Mouse (Mus musculus) brown adipose tissue, adult 24 weeks (tissue): ENCODE measurements around the gene Fbxl15. TPM values are rescaled to one million over a fixed set of nuclear protein-coding genes. Genes with fewer than 3 reads are reported as not detected.
A peak's percentile ranks its signal among the peaks of the same experiment; 100 is the strongest.

ENCODE experiments used
- H3K27ac ChIP-seq: fragments of 200-500 bp; replicated peaks from 2 replicates; pipeline ENCODE4 v1.5.1; 2012; ENCODE audit warnings: low read depth, mild to moderate bottlenecking, low read length
- H3K4me1 ChIP-seq: fragments of 200-500 bp; 2 replicates; pipeline ENCODE4 v1.6.1; 2012; ENCODE audit warnings: low read length, mixed read lengths; ENCODE audit not compliant: control insufficient read depth, insufficient read depth, insufficient read length
- H3K4me3 ChIP-seq: fragments of 200-500 bp; 2 replicates; pipeline ENCODE4 v1.5.1; 2012; ENCODE audit warnings: low read depth, mild to moderate bottlenecking, low read length, moderate library complexity; ENCODE audit not compliant: insufficient read depth
- polyA plus RNA-seq: library from polyadenylated mRNA; stranded (reverse); fragments of >200 nt; gene quantifications from 2 replicates; pipeline ENCODE4 v1.2.4, GENCODE M21; 2012; ENCODE audit not compliant: missing spikeins, insufficient read depth, insufficient read length

Fbxl15 gene
- polyA plus RNA-seq, 1 experiment = 8.9 TPM

DNA sequence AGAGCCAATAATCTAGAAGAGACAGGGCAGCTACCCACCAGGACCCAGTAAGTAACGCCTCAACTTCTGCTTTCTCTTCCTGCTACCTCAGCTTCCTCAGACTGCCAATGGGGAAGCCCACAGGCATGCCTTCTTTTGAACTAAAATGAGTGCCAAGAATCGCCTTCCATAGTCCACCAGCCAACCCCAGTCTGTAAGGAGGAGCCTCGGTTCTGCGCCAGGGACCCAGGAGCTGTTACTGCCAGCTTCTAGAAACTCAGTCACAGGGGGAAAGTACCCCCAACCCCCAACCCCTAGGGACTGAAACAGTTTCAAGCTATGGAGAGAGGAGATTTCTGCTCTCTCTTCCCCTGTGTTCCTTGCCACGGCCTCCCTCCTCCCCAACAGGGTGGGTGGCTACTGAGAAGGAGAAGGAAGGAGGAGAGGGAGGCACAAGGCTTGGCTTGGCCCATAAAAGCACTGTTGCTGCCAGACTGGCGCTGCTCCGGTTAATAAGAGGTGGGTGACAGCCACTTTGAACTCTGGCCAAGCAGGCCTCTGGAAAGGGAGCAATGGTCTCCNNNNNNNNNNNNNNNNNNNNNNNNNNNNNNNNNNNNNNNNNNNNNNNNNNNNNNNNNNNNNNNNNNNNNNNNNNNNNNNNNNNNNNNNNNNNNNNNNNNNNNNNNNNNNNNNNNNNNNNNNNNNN is 11.4 kb downstream of the Fbxl15 start:
- no peaks in the 10 kb centered on the region for H3K4me1 ChIP-seq
- H3K4me3 ChIP-seq = peak overlapping the region; percentile 50; the same call in 1 of the 2 replicates
- H3K27ac ChIP-seq = peak overlapping the region; percentile 75

DNA sequence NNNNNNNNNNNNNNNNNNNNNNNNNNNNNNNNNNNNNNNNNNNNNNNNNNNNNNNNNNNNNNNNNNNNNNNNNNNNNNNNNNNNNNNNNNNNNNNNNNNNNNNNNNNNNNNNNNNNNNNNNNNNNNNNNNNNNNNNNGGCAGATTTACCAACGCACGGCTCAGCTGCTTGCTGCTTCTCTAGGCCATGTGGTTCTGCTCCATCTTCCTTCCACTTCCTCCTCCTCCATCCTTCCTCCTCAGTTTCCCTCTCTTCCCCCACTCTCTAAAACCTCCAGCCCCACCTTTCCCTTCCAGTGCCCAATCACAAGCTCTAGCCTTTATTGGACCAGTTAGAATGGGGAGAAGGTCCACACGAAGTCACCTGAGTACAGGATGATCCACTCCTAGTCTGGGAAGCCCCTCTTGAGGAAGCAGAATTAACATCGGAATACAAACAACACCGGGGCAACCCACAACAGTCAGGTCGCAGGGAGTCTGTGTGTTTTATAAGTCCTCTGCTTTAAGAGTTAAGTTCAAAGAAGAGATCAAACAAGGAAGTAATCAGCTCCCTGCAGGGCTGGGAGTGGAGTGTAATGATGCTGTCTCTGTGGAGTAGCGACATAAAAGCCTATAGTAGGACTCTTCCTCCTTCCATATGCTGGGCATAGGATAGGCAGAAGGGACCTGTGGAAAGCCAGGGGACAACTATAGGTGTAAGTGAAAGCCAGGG is 16.9 kb downstream of the Fbxl15 start:
- no peaks in the 10 kb centered on the region for H3K4me1 ChIP-seq
- H3K4me3 ChIP-seq = no peak overlapping the region
- no peak overlapping the region for H3K27ac ChIP-seq

DNA sequence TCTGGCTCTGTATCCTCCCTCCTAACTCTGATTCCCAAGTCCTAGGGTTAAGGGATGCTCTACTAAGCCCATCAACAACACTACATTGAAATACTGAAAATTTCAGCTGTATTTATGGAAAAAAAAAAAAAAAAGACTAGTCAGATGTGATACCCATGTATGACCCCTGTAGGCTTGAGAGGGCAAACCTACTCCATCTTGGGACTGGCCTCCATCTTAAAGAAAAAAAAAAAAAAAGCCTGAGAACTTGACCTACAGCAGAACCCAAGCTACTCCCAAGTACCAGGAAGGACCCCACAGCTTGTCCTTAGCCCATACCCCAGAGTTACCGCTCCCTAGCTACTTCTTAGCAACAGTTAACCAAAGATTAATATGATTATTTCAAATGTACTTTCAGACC is 19.2 kb downstream of the Fbxl15 start:
- Histone ChIP-seq H3K4me1 (no peaks in the 10 kb centered on the region), H3K27ac (no peak overlapping the region), H3K4me3 (no peak overlapping the region)

DNA sequence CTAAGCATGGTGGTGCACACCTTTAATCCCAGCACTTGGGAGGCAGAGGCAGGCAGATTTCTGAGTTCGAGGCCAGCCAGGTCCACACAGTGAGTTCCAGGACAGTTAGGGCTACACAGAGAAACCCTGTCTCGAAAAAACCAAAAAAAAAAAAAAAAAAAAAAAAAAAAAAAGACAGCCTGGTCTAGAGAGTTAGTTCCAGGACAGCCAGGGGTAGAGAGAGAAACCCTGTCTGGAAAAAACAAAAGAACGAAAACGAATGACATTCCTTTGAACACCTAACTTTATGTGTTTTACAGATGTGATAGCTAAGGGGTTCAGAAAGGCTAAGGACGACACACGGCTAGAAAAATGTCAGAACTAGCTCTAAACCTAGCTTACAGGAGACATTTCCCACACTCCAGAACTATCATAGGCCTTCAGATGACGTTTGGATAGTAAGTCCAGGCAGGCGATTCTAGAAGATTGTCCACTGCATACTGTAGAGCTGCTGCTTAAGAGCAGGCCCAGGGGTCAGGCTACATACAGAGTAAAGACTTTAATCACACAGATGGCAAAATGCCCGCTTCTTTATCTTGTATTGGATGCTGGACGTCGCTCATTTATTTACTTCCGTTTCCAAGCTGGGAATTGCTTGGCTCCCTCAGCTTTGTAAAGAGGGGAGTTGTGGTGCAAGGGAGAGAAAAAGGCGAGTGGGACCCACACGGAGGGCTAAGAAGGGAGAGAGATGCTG is 20.1 kb downstream of the Fbxl15 start:
- H3K4me3 ChIP-seq = peak overlapping the region; percentile 78
- 0 out of 2 replicates have a peak overlapping the region, but pooled peaks have one; percentile 14 for H3K27ac ChIP-seq
- H3K4me1 ChIP-seq = no peaks in the 10 kb centered on the region

DNA sequence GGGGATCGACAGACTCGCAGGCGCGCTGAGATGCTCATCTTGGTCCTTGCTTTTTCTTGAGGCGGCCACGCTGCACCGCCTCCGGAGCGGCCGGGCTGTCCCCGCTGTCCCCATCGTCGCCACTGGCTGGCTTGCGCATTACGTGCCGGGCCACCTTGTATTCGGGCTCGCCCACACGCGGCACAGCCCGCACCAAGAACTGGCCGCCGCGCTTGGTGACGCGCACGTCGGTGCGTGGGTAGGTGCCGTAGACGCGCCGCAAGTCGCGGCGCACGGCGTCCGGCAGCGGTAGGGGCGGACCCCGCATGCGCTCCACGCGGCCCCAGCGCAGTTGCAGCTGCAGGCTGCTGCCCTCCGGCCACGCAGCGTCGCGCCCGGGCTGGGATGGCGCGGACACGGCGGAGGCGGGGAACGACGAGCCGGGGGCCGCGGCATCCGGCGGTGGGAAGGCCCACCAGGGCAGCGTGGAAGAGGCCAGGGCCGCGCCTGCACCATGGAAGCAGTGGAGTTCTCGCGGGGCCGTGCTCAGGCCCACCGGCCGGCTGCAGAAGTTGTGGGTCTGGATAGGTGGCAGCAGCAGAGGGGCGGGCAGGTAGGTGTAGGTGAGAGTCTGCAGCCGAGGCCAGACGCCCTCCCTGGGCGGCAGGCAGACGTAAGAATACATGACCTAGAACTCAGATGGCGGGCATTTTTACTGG is 20.9 kb downstream of the Fbxl15 start:
- H3K4me1 ChIP-seq = no peaks in the 10 kb centered on the region
- H3K4me3 ChIP-seq = peak overlapping the region; percentile 78
- 0 out of 2 replicates have a peak overlapping the region, but pooled peaks have one; percentile 14 for H3K27ac ChIP-seq

DNA sequence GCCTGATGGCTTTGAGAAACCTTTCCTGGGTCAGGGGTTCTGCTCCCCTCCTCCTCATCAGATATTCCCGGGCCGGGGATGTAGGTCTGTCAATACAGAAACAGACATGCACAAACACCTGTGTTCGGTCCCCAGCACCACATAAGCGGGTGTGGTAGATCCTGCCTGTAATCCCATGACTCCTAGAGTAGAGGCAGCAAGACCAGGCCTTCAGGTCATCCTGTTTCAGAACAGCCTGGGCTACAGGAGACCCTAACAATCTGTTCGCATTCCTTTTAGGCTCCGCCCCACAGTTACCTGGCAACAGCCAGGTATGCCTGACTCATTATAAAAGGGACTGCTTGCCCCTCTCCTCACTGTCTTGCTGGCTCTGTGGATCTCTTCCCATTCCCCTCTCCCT is 21.6 kb downstream of the Fbxl15 start:
- H3K4me3 ChIP-seq = peak overlapping the region; percentile 78
- H3K4me1 ChIP-seq = no peaks in the 10 kb centered on the region
- no peak overlapping the region for H3K27ac ChIP-seq

DNA sequence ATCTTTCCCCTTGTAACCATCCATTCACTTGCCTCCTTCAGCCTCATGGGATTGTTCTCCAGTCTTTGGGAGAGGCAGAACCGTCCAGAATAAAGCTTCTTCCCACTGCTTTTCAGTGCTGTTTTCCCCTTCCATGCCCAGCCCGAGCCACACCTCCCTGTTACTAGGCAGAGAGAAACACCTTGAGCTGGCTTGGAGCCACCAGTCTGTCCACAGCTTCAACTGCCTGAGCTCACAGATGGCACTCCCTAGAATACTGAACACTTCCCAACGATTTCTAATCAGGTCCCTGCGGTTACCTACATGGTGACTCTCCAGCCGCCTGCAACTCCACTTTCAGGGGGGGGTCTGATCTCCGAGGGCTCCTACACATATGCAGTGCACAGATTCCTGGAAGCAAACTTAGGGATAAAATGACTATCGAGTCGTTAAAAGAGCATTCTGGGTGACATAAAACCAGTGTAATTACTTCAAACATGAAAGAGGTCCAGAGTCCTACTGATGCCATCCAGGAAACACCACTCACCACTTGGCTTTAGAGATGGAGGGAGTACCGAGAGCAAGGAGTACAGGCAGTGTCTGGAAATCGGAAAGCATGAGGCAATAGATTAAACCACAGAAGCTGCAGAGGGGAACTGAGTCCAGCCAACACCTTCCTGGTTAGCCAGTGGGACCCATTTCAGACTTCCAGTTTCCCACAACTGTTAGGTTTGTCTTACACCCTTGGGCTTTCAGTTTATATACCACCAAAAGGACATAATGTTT is 22.4 kb downstream of the Fbxl15 start, which contains the start of gene 2310034G01Rik:
TSS of gene 2310034G01Rik (minus strand) at position 135 of the 765 bp plus-strand sequence.
- H3K4me1 ChIP-seq = no peaks in the 10 kb centered on the region
- no peak within 1 kb of the TSS for H3K27ac ChIP-seq
- peak within 1 kb of the TSS; percentile 78 for H3K4me3 ChIP-seq

DNA sequence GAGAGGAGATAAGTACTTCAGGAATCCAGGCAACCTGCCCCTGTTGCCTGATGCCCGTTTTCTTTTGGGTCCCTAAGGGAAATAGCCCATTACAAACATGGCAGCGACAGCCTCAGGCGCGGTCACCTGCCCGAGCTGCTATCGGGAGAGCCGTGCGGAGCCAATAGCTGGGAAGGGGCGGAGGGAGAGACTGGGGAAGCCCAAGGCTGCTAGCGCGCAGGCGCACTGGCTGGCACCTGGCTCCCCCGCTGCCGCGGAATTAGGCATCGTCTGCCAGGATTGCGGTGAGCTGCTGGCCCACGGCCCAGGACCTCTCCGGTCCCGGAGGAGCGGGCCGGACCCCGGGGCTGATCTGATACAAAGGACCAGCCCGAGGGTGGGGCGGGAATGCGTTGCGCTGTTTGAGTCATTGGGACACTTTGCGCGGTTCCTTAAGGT is 28.7 kb downstream of the Fbxl15 start:
- H3K4me3 ChIP-seq = peak overlapping the region; percentile 79
- H3K27ac ChIP-seq = no peak overlapping the region; the same call in 1 of the 2 replicates
- H3K4me1 ChIP-seq = peaks cover 5% of the 10 kb centered on the region

DNA sequence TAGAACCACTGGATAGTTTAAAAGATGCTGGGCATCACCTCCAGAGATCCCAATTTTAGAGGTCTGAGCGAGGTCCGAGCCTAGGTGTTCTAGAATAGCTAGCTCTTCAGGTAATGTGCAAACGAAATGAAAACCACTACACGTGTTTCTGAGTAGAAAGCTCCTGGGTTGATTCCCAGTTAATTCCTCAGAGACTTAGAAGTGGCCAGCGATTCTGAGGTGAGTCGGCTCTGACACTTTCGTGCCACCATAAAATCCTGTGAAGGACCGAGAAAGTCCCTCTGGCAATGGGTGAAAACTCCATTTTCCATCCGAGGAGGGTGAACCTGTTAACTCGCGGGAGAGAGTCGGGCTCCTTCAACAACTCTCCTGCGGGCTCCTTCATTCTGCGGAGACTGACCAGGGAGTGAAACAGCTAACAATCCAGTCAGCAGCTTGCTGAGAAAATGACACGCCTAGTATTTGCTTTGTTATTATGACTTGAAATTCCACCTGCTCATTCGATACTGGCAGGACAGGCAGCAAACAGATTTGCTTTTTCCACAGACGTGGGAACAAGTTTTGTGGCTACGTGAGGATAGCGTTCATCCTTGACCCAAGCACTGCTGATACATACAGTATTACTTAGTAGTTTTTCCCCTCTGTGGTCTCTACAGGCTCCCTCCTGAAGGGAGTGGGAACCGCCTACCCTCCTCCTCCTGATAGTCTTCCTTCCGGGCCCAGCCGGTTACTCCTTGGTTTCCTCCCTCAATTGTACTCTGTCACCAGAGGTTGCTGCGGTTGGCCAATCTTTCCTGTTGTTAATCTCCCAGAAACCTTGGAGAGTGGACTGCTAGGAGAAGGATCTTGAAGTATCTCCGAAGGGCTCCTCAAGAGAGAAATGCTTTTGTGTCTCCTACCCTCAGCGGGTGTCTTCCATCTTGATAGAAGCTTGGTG is 29.6 kb downstream of the Fbxl15 start:
- peak overlapping the region; percentile 69 for H3K27ac ChIP-seq
- H3K4me1 ChIP-seq = peaks cover 5% of the 10 kb centered on the region
- peak overlapping the region; percentile 79 for H3K4me3 ChIP-seq

DNA sequence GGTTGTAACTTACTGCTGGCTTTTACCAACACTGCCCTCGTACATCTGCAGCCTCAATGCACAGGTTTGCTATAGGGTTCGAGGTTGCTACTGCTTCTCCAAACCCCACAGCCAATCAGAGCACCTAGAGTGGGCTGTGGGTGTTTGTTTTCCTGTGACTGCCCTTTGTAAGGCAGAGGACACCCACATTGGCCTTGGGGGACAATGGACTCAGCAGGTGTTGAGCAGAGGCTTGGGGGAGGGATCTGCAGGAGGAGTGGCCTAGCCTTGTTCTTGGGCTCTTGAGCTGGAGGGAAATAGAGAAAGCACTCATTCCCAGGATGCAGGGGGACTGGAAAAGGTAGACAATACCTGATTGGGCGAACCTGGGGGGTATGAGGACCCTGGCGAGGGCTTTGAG is 30.4 kb downstream of the Fbxl15 start:
- Histone ChIP-seq H3K27ac (peak overlapping the region; percentile 69), H3K4me1 (peaks cover 5% of the 10 kb centered on the region), H3K4me3 (peak overlapping the region; percentile 79; the same call in 1 of the 2 replicates)

DNA sequence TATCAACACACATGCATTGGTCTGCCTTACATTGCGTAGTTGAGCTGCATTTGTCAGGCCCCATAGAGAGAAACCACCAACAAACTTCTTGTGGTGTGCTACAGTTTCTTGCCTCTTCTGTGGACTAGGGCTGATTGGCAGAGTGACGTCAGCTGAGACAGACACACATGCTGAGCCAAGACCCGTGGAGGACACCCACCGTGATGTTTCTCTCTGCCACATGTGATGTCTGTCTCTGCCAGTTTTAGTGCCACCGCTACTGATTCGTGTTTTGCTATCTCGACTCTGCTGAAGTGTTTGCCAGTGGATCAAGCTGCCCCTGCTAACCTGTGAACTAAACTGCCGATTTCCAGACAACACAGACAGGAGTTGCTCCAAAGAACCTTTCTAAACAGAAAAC is 34.1 kb downstream of the Fbxl15 start:
- Histone ChIP-seq H3K4me3 (no peak overlapping the region), H3K4me1 (peaks cover 7% of the 10 kb centered on the region), H3K27ac (no peak overlapping the region)

DNA sequence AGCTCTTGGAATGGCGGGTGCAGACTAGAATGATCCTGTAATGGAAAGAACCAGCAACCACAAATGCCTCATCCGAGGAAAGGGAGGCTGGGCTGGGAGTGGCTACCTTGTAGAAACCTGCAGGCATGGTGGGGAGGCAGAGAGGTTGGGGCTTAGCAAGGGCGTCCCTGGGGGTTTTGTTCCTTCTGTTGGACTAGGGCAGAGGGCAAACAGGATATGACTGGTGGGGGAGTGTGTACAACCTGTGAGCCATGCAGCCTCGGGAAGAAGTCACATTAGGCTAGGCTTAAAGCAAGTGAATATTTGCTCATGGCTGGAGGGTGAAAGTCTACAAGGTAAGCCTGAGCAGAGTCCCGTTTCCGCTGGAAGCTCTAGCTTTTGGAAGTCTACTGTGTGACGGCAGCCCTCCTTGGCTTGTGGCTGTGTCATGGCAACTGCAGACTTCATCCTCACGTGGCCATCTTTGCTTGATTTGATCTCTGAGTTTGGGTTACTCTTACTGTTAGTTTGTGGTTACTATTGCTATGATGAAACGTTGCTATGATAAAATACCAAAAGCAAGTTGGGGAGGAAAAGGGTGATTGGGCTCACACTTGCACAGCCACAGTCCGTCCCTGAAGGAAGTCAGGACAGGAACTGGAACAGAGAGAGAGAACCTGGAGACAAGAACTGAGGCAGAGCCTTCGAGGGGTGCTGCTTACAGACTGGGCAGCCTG is 35.5 kb downstream of the Fbxl15 start:
- Histone ChIP-seq H3K27ac (no peak overlapping the region), H3K4me1 (peaks cover 2% of the 10 kb centered on the region; the same call in 1 of the 2 replicates), H3K4me3 (no peak overlapping the region)
